Mouse (Mus musculus) midbrain, embryonic 11.5 days (tissue): ENCODE data around the gene Hoxb6. TPM values are rescaled to one million over a fixed set of nuclear protein-coding genes. Genes with fewer than 3 reads are reported as not detected.

ENCODE experiments used
- ATAC-seq: fragments of 200-750 bp; cut with Nextera tagmentation; 2 replicates; pipeline ENCODE4 v1.8.0; 2017; ENCODE audit warnings: moderate TSS enrichment, moderate library complexity; ENCODE audit not compliant: low FRiP score
- DNase-seq: peaks from one replicate; pipeline ENCODE4 v3.0.0; 2015; ENCODE audit warnings: low spot score; ENCODE audit errors: missing footprints
- H3K27ac ChIP-seq: fragments of 300-500 bp; sonication (generic); 2 replicates; pipeline ENCODE4 v1.5.1; 2014; ENCODE audit warnings: low read depth, low read length
- H3K27me3 ChIP-seq: fragments of 300-500 bp; sonication (generic); 2 replicates; pipeline ENCODE4 v1.6.1; 2014; ENCODE audit warnings: mild to moderate bottlenecking, low read length, moderate library complexity, mixed read lengths; ENCODE audit not compliant: control insufficient read depth, insufficient read depth
- H3K36me3 ChIP-seq: fragments of 300-500 bp; sonication (generic); 2 replicates; pipeline ENCODE4 v1.6.1; 2014; ENCODE audit warnings: mild to moderate bottlenecking, low read length, moderate library complexity, mixed read lengths; ENCODE audit not compliant: control insufficient read depth, insufficient read depth
- H3K4me1 ChIP-seq: fragments of 300-500 bp; sonication (generic); 2 replicates; pipeline ENCODE4 v1.6.1; 2014; ENCODE audit warnings: low read length; ENCODE audit not compliant: control insufficient read depth, insufficient read depth
- H3K4me2 ChIP-seq: fragments of 300-500 bp; sonication (generic); 2 replicates; pipeline ENCODE4 v1.6.1; 2014; ENCODE audit warnings: mild to moderate bottlenecking, moderate library complexity
- H3K4me3 ChIP-seq: fragments of 300-500 bp; sonication (generic); 2 replicates; pipeline ENCODE4 v1.5.1; 2014; ENCODE audit warnings: low read depth, low read length
- H3K9ac ChIP-seq: fragments of 300-500 bp; sonication (generic); 2 replicates; pipeline ENCODE4 v1.6.1; 2014; ENCODE audit warnings: low read length
- H3K9me3 ChIP-seq: fragments of 300-500 bp; sonication (generic); 2 replicates; pipeline ENCODE4 v1.6.1; 2016; ENCODE audit warnings: low read length; ENCODE audit not compliant: control insufficient read depth
- WGBS: fragments of 180-500 bp; shearing (Covaris S2); extraction: QIAGEN DNeasy Blood & Tissue Kit; methylation state at CpG from one replicate; pipeline ENCODE4 v1.1.7; 2014; 5-methylcytosine and 5-hydroxymethylcytosine counted together
- polyA plus RNA-seq: library from polyadenylated mRNA; unstranded; fragments of >200 nt; fragmentation: Nextera tagmentation; extraction: Ambion mirVana; gene quantifications from 2 replicates; pipeline ENCODE4 v1.2.1, GENCODE M21; 2014

Gene Hoxb6
- polyA plus RNA-seq, 1 experiment from 2014 or later, result not detected

DNA sequence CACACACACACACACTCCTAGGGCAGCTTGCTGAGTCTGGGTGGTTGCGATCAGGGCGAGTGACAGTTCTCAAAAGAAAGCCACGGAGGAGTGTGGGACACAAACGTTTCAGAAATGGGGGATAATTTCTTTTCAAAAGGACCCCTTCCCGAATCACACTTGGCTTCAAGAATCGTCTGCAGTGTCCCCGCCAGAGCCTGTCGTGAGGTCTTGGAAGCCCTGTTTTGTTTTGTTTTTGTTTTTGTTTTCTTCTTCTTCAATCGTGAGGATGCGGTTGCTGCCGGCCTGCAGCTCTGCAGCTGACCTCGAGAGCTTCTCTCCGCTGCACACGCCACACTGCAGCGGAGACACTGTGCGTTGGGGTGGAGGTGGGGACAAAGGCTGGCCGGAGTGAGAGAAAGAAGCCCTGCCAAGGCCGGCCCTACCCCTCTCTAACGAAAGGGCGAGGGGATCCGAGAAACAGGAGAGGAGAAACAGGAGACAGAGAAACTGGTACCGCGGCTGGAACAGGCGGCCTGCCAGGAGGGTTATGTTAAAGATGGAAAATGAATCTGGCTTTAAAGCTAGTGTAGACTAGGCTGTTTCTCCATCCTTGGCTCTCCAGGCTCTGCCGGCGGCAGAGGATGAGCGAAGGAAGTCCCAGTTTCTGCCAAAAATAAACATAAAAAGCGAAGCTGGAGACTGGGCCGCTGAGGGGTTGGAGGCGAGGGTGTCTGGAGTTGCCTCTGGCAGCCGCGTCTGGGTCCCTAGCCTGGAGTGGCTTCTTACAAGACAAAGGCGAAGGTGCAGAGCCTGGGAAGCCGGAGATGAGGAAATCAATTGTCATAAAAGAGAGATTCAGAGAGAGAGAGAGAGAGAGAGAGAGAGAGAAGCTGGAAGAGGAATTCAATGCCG is 14.9 kb upstream of the Hoxb6 start:
- H3K36me3 ChIP-seq, result no peaks in the 10 kb centered on the region
- H3K4me3 ChIP-seq, result no peak overlapping the region
- H3K27me3 ChIP-seq, result peaks cover 100% of the 10 kb centered on the region
- no peaks in the 10 kb centered on the region for H3K4me1 ChIP-seq
- ATAC-seq (no peak), DNase-seq (no peak)
- H3K27ac ChIP-seq, result no peak overlapping the region
- H3K9me3 ChIP-seq, result no peaks in the 10 kb centered on the region
- no peak overlapping the region for H3K9ac ChIP-seq
- no peak overlapping the region for H3K4me2 ChIP-seq
- WGBS, result 1% methylated on average over 35 of the region's 35 CpGs

DNA sequence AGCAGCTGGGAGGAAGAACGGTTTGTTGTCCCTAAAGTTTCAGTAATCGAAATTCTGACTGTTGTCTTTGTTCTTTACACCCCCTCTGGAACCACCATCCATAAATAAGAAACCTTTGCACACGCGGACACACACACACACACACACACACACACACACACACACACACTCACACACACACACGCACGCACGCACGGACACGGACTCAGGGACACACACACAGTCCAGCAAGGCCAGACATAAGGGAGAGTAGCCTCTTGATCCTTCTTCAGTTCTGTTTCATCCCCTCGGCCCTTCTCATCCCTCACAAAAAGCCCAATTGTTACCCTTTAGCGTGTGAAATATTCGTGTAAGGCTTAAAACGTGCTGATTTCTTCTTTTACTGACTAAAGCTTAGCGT is 14.0 kb upstream of the Hoxb6 start:
- Histone ChIP-seq H3K4me2 (no peak overlapping the region), H3K27ac (no peak overlapping the region), H3K9ac (no peak overlapping the region), H3K4me3 (no peak overlapping the region), H3K4me1 (no peaks in the 10 kb centered on the region), H3K27me3 (peaks cover 100% of the 10 kb centered on the region), H3K9me3 (no peaks in the 10 kb centered on the region), H3K36me3 (no peaks in the 10 kb centered on the region)
- WGBS, result 19% methylated on average over 14 of the region's 14 CpGs
- ATAC-seq (no peak), DNase-seq (peak; percentile 95)

DNA sequence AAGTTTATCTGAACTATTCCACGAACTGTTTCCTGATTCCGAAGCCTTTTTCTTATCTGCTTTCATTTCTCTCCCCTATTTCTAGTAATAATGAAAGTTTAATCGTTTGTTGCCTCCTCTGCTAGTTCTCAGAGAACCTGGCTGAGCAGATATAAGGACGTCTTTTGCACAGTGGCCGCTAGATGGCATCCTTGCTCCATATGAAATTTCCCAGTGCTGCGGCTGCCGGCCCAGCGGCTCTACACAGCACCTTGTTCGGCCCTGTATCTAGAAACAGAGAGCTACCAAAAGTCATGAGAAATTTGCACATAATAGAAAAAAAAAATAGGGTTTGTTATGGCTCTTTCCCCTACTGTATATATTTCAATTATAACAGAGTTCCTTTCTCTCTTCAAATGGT is 13.5 kb upstream of the Hoxb6 start:
- no peak overlapping the region for H3K9ac ChIP-seq
- ATAC-seq, result no peak
- DNase-seq, result peak; percentile 99
- H3K36me3 ChIP-seq, result no peaks in the 10 kb centered on the region
- H3K4me1 ChIP-seq, result no peaks in the 10 kb centered on the region
- H3K27me3 ChIP-seq, result peaks cover 100% of the 10 kb centered on the region
- H3K9me3 ChIP-seq, result no peaks in the 10 kb centered on the region
- no peak overlapping the region for H3K4me3 ChIP-seq
- under 1% methylated on average over 9 of the region's 9 CpGs for WGBS
- H3K4me2 ChIP-seq, result no peak overlapping the region
- H3K27ac ChIP-seq, result no peak overlapping the region

DNA sequence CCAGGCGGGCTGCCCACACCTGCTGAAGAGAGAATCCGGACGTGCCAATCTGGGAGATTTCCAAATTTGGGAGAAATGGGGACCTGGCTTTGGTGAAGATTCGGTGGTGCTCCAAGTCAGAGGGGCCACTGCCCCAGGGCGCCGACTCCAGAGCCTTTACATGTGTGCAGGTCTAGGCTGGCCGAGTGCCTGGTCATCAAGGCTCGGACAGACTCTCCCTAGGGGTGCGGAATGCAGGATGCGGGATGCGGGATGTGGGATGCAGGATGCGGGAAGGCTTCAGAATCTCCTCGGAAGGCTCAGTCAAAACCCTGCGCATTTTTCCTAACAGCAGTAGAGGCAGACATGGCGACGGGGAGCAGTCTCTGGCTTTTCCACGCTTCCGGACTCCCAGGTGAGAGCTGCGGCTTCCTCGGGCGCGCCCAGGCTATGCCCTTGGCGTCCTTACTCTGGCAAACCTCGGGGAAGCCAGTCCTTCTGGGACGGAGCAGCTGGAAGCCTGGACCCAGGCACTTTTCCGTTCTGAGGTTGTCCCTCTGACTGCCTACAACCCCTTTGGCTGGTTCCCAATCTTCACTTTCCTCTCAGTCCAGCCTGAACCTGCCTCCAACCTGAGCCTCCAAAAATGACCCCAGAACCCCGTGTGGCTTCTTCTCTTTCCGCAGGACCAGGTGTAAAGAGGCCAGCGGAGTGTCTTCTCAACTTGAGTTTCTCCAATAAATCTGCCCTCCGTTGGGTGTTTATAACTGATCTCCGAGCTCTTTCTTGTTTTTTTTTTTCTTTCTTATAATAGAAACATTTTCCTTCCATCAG is 12.6 kb upstream of the Hoxb6 start:
- H3K4me1 ChIP-seq, result no peaks in the 10 kb centered on the region
- ATAC-seq, result no peak
- no peak overlapping the region for H3K4me3 ChIP-seq
- no peak overlapping the region for H3K4me2 ChIP-seq
- 2% methylated on average over 31 of the region's 31 CpGs for WGBS
- no peak overlapping the region for H3K27ac ChIP-seq
- DNase-seq, result peak; percentile 95
- peaks cover 100% of the 10 kb centered on the region for H3K27me3 ChIP-seq
- no peak overlapping the region for H3K9ac ChIP-seq
- H3K9me3 ChIP-seq, result no peaks in the 10 kb centered on the region
- no peaks in the 10 kb centered on the region for H3K36me3 ChIP-seq

DNA sequence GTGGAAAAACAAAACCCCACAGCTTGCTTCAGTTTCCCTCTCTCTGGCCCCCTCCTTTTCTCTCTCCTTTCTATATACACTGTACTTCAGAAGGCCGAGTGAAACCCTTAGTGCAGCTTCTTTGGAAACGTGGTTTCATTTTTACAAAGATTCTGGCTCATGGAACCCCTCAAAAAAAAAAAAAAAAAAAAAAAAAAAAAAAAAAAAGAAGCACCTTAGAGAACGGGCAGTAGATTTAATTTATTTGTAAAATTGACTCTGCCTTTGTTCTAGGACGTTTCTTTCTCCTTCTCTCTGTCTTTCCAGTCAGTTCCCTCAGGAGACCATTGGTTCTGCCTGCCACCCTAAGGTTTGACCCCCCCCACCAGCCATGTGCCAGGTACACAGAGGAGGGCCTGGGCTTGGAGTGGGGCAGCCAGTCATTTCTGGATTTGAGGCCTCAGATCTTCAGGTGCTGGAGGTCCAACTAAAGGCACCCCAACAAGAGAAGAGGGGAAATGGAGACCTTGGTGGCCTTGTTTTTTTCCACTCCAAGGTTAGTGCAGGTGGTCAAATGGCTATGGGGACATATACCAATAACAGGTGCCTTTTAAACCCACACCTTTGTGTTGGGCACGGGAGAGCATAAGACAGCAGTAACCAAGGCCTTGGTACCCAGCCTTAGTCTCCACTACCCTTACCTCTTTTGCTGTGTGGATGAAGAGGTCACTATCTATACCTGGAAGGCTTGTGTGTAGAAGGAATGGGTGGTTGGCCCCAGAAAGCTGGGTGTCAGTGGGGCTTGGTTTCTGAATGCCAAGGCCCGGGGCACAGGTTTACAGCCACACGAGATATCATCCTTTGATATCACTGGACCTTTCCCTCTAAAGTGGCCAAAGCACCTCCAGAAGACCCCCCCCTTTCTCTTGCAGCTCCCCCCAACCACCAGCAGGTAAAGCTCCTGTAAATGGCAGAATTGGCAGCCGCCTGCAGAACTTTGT is 11.6 kb upstream of the Hoxb6 start:
- 10% methylated on average over 8 of the region's 8 CpGs for WGBS
- Histone ChIP-seq H3K4me2 (no peak overlapping the region), H3K4me3 (no peak overlapping the region), H3K9me3 (no peaks in the 10 kb centered on the region), H3K36me3 (no peaks in the 10 kb centered on the region), H3K27me3 (peaks cover 100% of the 10 kb centered on the region), H3K27ac (no peak overlapping the region), H3K9ac (no peak overlapping the region), H3K4me1 (no peaks in the 10 kb centered on the region)
- peak; percentile 93 for DNase-seq
- no peak for ATAC-seq

DNA sequence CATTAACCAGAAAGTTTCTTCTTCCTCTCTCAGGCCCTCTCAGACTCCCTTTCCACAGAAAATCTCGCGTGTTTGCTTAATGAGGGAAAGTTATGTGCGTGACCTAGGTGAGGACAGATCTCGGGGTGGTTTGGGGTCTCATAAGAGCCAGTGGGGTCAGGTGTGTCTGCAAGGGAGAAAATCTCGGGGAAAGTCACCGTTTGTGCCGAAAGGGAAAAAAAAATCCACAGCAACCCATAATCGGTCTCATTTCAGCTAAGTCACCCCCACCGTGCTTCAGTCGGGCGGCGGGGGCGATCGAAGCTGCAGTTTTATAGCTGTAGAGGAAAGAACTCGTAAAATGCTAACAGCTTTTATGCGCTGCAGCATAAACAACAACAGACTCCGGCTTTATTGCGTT is 10.9 kb upstream of the Hoxb6 start:
- Histone ChIP-seq H3K27ac (no peak overlapping the region), H3K4me2 (no peak overlapping the region), H3K9ac (no peak overlapping the region), H3K9me3 (no peaks in the 10 kb centered on the region), H3K27me3 (peaks cover 100% of the 10 kb centered on the region), H3K4me3 (no peak overlapping the region), H3K4me1 (no peaks in the 10 kb centered on the region), H3K36me3 (no peaks in the 10 kb centered on the region)
- ATAC-seq (no peak), DNase-seq (peak; percentile 92)
- WGBS, result 5% methylated on average over 18 of the region's 18 CpGs

DNA sequence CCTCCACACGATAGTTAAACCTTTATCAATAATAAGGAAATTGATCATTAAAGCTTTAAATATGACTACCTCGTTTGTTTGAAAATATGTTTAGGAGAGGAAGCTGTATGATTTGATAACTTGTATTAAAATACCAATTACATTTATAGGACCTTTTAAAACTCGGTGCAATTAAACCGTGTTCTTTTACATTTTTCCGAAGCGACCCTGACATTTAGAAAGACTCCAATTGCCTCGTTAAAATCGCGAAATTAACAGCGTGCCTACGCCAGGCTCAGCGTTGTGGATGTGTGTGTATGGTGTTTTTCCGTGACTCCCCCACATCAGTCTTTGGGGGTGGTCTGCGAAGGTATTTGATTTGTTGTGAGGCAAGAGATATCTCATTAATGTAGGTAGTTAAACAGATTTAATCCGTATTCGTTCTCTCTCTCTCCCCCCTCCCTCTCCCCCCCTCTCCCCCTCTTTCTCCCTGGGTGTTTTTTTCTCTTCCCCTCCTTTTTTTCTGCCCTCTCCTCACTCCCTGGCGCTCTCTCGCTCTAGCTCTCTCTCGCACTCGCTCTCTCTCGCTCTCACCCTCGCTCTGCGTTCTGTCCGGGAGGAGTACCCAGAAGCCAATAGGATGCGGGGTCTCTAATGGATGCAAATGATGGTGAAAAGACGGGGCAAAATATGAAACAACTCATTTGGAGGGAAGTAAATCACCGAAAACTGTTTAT is 10.3 kb upstream of the Hoxb6 start, which contains the start of gene Hoxb8:
TSS of gene Hoxb8 (plus strand) at position 51 of the 716 bp plus-strand sequence.
- Histone ChIP-seq H3K27ac (no peak within 1 kb of the TSS), H3K4me3 (no peak within 1 kb of the TSS), H3K4me2 (no peak within 1 kb of the TSS), H3K9me3 (no peaks in the 10 kb centered on the region), H3K36me3 (no peaks in the 10 kb centered on the region), H3K9ac (no peak within 1 kb of the TSS), H3K4me1 (no peaks in the 10 kb centered on the region), H3K27me3 (peaks cover 100% of the 10 kb centered on the region)
- under 1% methylated on average over 27 of the region's 27 CpGs for WGBS
- peak; percentile 94 for DNase-seq
- no peak for ATAC-seq

DNA sequence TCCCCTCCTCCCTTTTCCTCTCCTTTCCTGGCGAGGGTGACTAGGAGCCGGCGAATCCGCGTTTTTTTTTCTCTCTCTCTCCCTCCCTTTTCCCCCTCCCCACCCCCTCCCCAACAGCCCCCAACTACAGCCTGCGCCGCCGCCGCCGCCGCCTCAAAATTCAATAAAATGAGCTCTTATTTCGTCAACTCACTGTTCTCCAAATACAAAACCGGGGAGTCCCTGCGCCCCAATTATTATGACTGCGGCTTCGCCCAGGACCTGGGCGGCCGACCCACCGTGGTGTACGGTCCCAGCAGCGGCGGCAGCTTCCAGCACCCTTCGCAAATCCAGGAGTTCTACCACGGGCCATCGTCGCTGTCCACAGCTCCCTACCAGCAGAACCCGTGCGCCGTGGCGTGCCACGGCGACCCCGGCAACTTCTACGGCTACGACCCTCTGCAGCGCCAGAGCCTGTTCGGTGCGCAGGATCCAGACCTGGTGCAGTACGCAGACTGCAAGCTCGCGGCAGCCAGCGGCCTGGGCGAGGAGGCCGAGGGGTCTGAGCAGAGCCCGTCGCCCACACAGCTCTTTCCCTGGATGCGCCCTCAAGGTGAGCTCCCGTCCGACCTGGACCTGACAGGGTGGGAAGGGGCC is 9.4 kb upstream of the Hoxb6 start:
- under 1% methylated on average over 48 of the region's 49 CpGs for WGBS
- H3K9ac ChIP-seq, result no peak overlapping the region
- H3K27me3 ChIP-seq, result peaks cover 100% of the 10 kb centered on the region
- no peaks in the 10 kb centered on the region for H3K36me3 ChIP-seq
- H3K27ac ChIP-seq, result no peak overlapping the region
- no peaks in the 10 kb centered on the region for H3K4me1 ChIP-seq
- DNase-seq, result peak; percentile 96
- H3K9me3 ChIP-seq, result no peaks in the 10 kb centered on the region
- H3K4me3 ChIP-seq, result no peak overlapping the region
- no peak overlapping the region for H3K4me2 ChIP-seq
- ATAC-seq, result peak; percentile 22; the same call in 1 of the 2 replicates
